Mouse (Mus musculus) testis, postnatal 10 days (tissue): ENCODE measurements around the gene Cox7a1.

Experiments used
- DNase-seq: peaks from one replicate; pipeline ENCODE4 v3.0.0; 2021; ENCODE audit warnings: low spot score

The Cox7a1 gene

DNA sequence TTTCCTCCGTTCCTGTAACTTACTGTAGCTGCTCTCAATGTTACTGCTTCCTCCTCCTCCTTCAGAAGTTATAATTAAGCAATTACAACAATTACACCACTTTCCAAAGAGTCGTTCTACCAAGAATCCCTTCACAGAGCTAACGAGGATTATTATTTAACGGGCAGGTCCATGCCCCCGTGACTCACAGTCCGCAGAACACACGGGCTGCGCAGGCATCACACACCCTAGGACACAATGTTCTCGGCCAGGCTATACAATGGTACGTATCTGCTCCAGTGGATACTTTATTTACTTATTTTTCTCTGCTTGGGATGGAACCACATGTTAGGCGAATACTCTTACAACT, 36.0 kb downstream of the Cox7a1 start:
- DNase-seq, result no peak

- DNase-seq, result no peak
Observed at GRCm38 (mm10) chr7:30221433-30221832, 37.5 kb downstream of the Cox7a1 start.

DNA sequence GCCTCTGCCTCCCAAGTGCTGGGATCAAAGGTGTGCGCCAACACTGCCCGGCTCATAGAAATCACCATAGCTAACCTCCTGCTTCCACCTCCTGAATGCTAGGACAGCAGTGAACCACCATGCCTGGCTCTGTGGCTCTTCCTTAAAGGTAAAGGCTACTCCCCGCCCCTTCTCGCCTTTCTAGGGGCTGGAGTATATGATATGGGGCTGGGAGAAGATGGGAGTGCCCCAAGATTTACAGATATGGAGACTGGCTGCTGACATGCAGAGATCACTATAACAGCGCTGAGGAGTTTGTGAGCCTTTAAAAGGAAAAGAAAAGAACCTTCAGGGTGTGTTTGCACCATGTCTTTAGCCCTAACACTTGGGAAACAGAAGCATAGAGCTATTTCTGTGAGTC, 38.3 kb downstream of the Cox7a1 start:
- no peak for DNase-seq

DNA sequence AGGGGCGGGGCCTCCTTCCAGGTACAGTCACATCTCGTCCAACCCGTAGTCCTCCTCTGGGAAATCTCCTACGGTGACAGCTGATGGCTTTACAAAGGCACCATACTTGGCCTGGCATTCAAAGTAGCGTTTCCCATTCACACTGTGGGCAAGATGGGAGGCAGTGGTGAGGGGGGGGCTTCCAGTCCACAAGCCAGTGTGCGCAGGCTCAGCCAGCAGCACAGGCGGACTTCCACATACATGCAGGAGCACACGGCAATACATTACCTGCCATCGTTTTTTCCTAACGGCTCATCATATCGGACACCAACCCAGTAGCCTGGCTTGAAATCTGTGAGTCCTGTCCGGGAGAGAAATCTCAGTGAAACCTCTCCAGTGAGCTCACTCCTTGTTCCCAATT, 40.3 kb downstream of the Cox7a1 start:
- no peak for DNase-seq

DNA sequence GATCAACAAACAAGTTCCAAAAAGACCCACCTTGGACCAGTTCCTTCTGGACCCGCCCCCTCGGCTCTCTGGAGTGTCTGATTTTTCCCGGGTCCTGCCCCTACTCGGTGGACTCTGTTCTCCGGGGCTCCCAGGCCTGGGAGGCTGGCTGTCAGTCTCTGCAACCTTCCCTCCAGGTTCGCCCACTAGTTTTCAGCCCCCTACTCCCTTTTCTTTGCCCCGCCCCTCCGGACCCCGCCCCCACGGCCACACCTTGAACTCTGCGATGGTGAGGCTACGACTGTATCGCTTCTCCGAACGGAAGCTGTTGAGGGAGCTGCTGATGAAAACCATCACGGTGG, 47.4 kb downstream of the Cox7a1 start:
- DNase-seq, result no peak

- DNase-seq, result peak; percentile 98
Observed at GRCm38 (mm10) chr7:30231669-30232454, 47.9 kb downstream of the Cox7a1 start, which contains the start of the genes Polr2i and Tbcb. Gene Polr2i, plus strand, starts transcription at chr7:30231948. Gene Tbcb, minus strand, starts transcription at chr7:30232272.

DNA sequence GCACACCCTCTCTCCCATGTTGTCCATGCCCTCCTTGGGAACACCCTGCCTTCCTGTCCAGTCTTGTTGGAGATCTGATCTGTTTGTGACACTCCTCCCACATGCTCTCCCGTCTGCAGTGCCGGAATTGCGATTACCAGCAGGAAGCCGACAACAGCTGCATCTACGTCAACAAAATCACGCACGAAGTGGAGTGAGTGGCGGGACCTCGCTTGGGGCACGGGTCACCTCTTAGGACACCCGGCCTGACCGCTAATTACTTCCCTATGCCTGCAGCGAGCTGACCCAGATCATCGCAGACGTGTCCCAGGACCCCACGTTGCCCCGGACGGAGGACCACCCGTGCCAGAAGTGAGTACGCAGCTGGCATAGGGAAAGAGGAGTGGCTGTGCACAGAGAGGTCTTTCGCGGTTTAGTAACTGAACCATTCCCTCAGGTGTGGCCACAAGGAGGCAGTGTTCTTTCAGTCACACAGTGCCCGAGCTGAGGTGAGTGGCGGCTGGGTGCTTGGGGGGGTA, 48.7 kb downstream of the Cox7a1 start:
- DNase-seq, result peak; percentile 88

- DNase-seq, result peak; percentile 70
Observed at GRCm38 (mm10) chr7:30233387-30233786, 49.4 kb downstream of the Cox7a1 start.

GRCm38 (mm10) chr7:30234276-30234858, 50.4 kb downstream of the Cox7a1 start:
- no peak for DNase-seq

DNA sequence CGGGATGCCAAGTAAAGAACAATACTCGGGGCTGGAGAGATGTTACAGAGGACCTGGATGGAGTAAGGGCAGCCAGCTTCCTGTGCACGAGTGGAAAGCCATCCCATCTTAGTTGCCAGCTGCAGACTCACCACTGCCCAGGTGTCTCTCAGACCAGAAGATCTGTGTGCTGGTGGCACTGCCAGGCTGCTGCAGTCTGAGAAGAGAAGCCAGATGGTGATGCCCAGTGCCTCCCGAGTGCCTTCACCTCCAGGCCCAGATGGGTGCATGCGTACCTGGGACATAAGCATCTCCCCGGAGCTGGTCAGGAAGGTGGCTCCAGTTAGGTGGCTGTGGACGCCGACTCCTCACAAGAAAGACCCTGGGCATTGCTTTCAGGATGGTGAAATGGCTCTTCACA, 51.1 kb downstream of the Cox7a1 start:
- no peak for DNase-seq

DNA sequence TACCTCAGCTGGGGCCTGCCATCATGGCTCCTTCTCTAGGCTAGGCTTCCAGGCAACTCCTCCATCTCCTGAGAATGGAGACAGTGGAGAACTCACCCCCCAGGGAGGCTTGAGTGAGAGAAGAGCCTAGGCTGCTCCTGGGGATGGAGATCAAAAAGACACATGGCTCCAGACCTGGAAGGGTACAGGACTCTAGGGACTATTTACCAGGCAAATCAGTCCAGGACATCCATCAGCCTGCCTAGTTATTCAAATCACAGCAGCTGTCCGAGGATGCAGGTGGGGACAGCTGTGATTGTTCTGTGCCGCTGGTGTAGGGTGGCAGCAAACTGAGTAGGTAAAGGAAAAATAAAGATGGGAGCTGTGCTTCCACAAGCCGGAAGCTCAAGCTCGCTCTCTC, 51.7 kb downstream of the Cox7a1 start, which contains the start of gene Ovol3:
Gene Ovol3, minus strand, starts transcription at position 101 of the 400 bp plus-strand sequence.
- DNase-seq, result no peak
